Mouse (Mus musculus) myocyte (in vitro differentiated cells): ENCODE results near the gene Cebpe.

Source experiments
- CEBPB ChIP-seq: IDR thresholded peaks from 2 replicates; pipeline ENCODE4 v1.6.1; 2011; ENCODE audit warnings: mild to moderate bottlenecking, moderate library complexity; ENCODE audit not compliant: poor library complexity, insufficient read depth, severe bottlenecking
- MAX ChIP-seq: IDR thresholded peaks from one replicate; pipeline ENCODE4 v1.6.1; 2011; ENCODE audit warnings: low read depth, mild to moderate bottlenecking, control low read depth
- POLR2A ChIP-seq: IDR thresholded peaks from one replicate; pipeline ENCODE4 v1.6.1; 2011; ENCODE audit warnings: low read depth, mild to moderate bottlenecking, control low read depth, moderate library complexity; ENCODE audit not compliant: insufficient read length

DNA sequence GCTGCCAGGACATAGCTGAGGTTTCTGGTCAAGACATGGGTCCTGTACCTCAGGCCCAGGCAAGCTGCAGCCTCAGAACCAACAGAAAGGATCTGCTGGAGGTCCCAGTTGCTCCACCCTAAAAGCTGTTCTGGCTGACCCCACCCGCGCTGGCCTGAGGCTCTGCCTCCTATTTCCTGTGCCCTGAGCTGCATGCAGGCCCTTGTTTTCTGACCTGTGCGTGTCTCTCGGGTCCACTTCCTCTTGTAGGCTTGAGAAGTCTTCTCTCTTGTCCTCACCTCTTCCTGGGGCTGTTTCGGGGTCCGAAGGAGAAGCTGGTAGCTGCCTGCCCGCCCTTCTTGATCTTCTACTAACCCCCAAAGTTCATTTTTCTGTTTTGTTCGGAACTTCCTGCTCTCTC, 887 bp upstream of the Cebpe start:
- no peak for TF ChIP-seq POLR2A
- no peak for TF ChIP-seq CEBPB
- no peak for TF ChIP-seq MAX
